Mouse (Mus musculus) kidney, postnatal 0 days (tissue): ENCODE measurements around the gene Tnfaip1. TPM values are rescaled to one million over a fixed set of nuclear protein-coding genes. Genes with fewer than 3 reads are reported as not detected.

ENCODE experiments used
- ATAC-seq: fragments of 200-750 bp; cut with Nextera tagmentation; replicated peaks from 2 replicates; pipeline ENCODE4 v1.8.0; 2017; ENCODE audit warnings: low read depth, moderate number of reproducible peaks, moderate TSS enrichment, moderate library complexity; ENCODE audit not compliant: low FRiP score
- DNase-seq: peaks from one replicate; pipeline ENCODE4 v3.0.0-alpha.2; 2016; ENCODE audit warnings: low spot score
- H3K27ac ChIP-seq: fragments of 300-500 bp; sonication (generic); 2 replicates; pipeline ENCODE4 v1.5.1; 2014; ENCODE audit warnings: mild to moderate bottlenecking
- H3K27me3 ChIP-seq: fragments of 300-500 bp; sonication (generic); 2 replicates; pipeline ENCODE4 v1.6.1; 2014; ENCODE audit warnings: low read length, mixed read lengths; ENCODE audit not compliant: insufficient read depth
- H3K36me3 ChIP-seq: fragments of 300-500 bp; sonication (generic); 2 replicates; pipeline ENCODE4 v1.6.1; 2014; ENCODE audit warnings: low read length, mixed read lengths; ENCODE audit not compliant: insufficient read depth
- H3K4me1 ChIP-seq: fragments of 300-500 bp; sonication (generic); replicated peaks from 2 replicates; pipeline ENCODE4 v1.6.1; 2014; ENCODE audit warnings: antibody characterized with exemption, low read length, mixed read lengths; ENCODE audit not compliant: insufficient read depth
- H3K4me2 ChIP-seq: fragments of 300-500 bp; sonication (generic); 2 replicates; pipeline ENCODE4 v1.6.1; 2014; ENCODE audit warnings: mild to moderate bottlenecking, low read length, moderate library complexity, mixed read lengths
- H3K4me3 ChIP-seq: fragments of 300-500 bp; sonication (generic); replicated peaks from 2 replicates; pipeline ENCODE4 v1.5.1; 2014; ENCODE audit warnings: low read depth, low read length
- H3K9ac ChIP-seq: fragments of 300-500 bp; sonication (generic); 2 replicates; pipeline ENCODE4 v1.6.1; 2014; ENCODE audit warnings: low read depth, low read length
- H3K9me3 ChIP-seq: fragments of 300-500 bp; sonication (generic); replicated peaks from 2 replicates; pipeline ENCODE4 v1.6.1; 2016; ENCODE audit warnings: low read length, inconsistent platforms, mixed read lengths
- CTCF ChIP-seq: IDR thresholded peaks from 2 replicates; pipeline ENCODE4 v1.5.1; 2016; ENCODE audit warnings: antibody characterized with exemption, low read depth, mild to moderate bottlenecking, moderate library complexity
- WGBS: fragments of 180-500 bp; shearing (Covaris S2); extraction: QIAGEN DNeasy Blood & Tissue Kit; methylation state at CpG from one replicate; pipeline ENCODE4 v1.1.7; 2014; 5-methylcytosine and 5-hydroxymethylcytosine counted together
- polyA plus RNA-seq: library from polyadenylated mRNA; unstranded; fragments of >200 nt; fragmentation: Nextera tagmentation; extraction: Ambion mirVana; gene quantifications from 2 replicates; pipeline ENCODE4 v1.2.1, GENCODE M21; 2015

Tnfaip1 gene
- polyA plus RNA-seq, 1 experiment from 2014 or later = 59.8 TPM

GRCm38 (mm10) chr11:78483639-78484038, 52.5 kb downstream of the Tnfaip1 start:
- TF ChIP-seq CTCF = no peak
- WGBS = 63% methylated on average over 7 of the region's 7 CpGs
- Histone ChIP-seq H3K27ac (no peak overlapping the region), H3K9me3 (no peaks in the 10 kb centered on the region), H3K4me3 (no peak overlapping the region), H3K36me3 (no peaks in the 10 kb centered on the region), H3K9ac (no peak overlapping the region), H3K27me3 (peaks cover 11% of the 10 kb centered on the region), H3K4me2 (no peak overlapping the region), H3K4me1 (no peaks in the 10 kb centered on the region)
- DNase-seq (no peak), ATAC-seq (no peak)

- Histone ChIP-seq H3K27ac (no peak overlapping the region), H3K27me3 (no peaks in the 10 kb centered on the region), H3K9me3 (no peaks in the 10 kb centered on the region), H3K4me1 (no peaks in the 10 kb centered on the region), H3K36me3 (no peaks in the 10 kb centered on the region), H3K4me3 (no peak overlapping the region), H3K9ac (no peak overlapping the region), H3K4me2 (no peak overlapping the region)
- DNase-seq (no peak), ATAC-seq (no peak)
- WGBS = 82% methylated on average over 3 of the region's 3 CpGs
- no peak for TF ChIP-seq CTCF
These were observed 60.8 kb downstream of the Tnfaip1 start for GRCm38 (mm10) chr11:78475289-78475688.

Other genes with a start within 250 kb of the Tnfaip1 start
- 0.17 TPM in 1 of 2 replicates, not detected in the other for gene BC030499, start 245.5 kb downstream of the Tnfaip1 start, polyA plus RNA-seq
- 12.4 and 14.8 TPM in 2 replicates for gene Spag5, start 234.8 kb downstream of the Tnfaip1 start, polyA plus RNA-seq
- 12.5 and 13.0 TPM in 2 replicates for gene Aldoc, start 213.4 kb downstream of the Tnfaip1 start, polyA plus RNA-seq
- 67.5 and 74.9 TPM in 2 replicates for gene Pigs, start 207.9 kb downstream of the Tnfaip1 start, polyA plus RNA-seq
- gene Unc119, start 192.8 kb downstream of the Tnfaip1 start, polyA plus RNA-seq = 30.4 TPM in 2 replicates
- gene Foxn1, start 149.8 kb downstream of the Tnfaip1 start, polyA plus RNA-seq = not detected in 2 replicates
- gene Slc13a2, start 114.1 kb downstream of the Tnfaip1 start, polyA plus RNA-seq = 6.5 and 6.6 TPM in 2 replicates
- 21.7 and 23.4 TPM in 2 replicates for gene Slc46a1, start 70.6 kb downstream of the Tnfaip1 start, polyA plus RNA-seq
- gene Sarm1, start 38.6 kb downstream of the Tnfaip1 start, polyA plus RNA-seq = 0.55 and 1.1 TPM in 2 replicates
- 0.70 and 1.7 TPM in 2 replicates for gene Vtn, start 37.2 kb downstream of the Tnfaip1 start, polyA plus RNA-seq
- gene Sebox, start 32.9 kb downstream of the Tnfaip1 start, polyA plus RNA-seq = not detected in 2 replicates
- gene Tmem199, start 24.2 kb downstream of the Tnfaip1 start, polyA plus RNA-seq = 56.0 and 58.9 TPM in 2 replicates
- 173 and 191 TPM in 2 replicates for gene Poldip2, start 24.1 kb downstream of the Tnfaip1 start, polyA plus RNA-seq
- gene Ift20, start within 50 bp of the Tnfaip1 start, polyA plus RNA-seq = 185 and 187 TPM in 2 replicates
- 61.0 and 65.8 TPM in 2 replicates for gene Tmem97, start 14.4 kb upstream of the Tnfaip1 start, polyA plus RNA-seq
- gene Nlk, start 161.0 kb upstream of the Tnfaip1 start, polyA plus RNA-seq = 19.2 and 20.8 TPM in 2 replicates
- gene Ccnq, start 215.4 kb upstream of the Tnfaip1 start, polyA plus RNA-seq = 53.6 and 55.8 TPM in 2 replicates